Mouse (Mus musculus): ENCODE measurements around the gene Rnf135.

- TF ChIP-seq CTCF (IDR thresholded peaks at IDR 0.05; ENCODE audit: borderline replicate concordance, control insufficient read depth, extremely low read depth, insufficient read depth, low read length, poor library complexity) (no peak), POLR2A (IDR thresholded peaks at IDR 0.05; ENCODE audit: control insufficient read depth, extremely low read depth, insufficient read depth, low read length, poor library complexity) (no peak)
These were observed 48.9 kb upstream of the Rnf135 start for GRCm38 (mm10) chr11:80134744-80135143.
